Mouse (Mus musculus) fat pad, adult 2 months (tissue): ENCODE measurements around the gene Mcm3ap.
A peak's percentile ranks its signal among the peaks of the same experiment; 100 is the strongest.

Source experiments
- DNase-seq: peaks from one replicate; pipeline ENCODE4 v3.0.0-alpha.2; 2011; ENCODE audit warnings: low read depth, low spot score; ENCODE audit errors: extremely low read depth

The Mcm3ap gene

DNA sequence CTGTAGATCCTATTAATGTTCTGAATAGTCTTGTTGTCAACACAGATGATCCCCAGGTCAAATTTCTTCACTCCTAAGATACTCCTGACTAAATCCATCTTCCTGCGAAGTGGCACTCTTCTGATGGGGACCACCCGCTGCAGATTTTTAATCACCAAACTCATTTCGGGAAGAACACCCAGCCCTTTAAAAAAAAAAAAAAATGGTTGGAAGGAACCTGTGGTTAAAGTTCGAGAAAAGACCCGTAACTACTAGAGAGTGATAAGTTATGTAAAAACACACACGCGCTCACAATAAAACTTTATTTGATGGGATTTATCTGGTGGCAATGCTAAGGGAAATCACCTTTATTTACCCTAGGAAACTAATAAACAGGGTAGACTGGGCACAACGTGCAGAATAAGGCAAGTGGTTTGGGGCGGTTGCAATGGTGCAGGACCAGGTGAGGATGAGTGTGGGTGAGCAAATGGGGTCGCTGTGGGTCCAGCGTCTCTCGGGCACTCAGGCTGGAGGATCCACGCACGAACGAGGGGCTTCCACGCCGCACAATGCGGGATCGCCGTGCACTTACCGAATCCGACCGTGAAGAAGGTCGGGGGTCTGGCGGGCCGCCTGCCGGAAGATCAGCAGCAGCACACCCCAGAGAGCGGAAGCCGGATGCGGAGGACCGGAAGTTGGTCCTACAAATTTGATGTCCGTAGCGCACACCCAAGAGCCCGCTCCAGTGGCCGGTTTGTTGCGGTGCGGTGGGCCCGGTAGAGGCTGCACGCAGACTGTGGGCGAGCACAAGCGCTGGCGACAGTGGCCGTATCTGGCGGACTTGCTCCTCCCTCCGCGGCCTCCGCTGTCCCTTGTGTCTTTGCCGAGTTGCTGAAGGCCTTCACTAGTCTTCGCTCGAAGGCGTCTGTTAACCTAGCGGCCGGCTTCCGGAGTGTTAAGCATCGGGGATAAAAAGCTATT, at the start of gene Mcm3ap, which contains the start of gene Ybey:
Mcm3ap (plus strand) TSS at position 725 of the 960 bp plus-strand sequence.
Ybey (minus strand) TSS at position 912 of the 960 bp plus-strand sequence.
- no peak for DNase-seq

DNA sequence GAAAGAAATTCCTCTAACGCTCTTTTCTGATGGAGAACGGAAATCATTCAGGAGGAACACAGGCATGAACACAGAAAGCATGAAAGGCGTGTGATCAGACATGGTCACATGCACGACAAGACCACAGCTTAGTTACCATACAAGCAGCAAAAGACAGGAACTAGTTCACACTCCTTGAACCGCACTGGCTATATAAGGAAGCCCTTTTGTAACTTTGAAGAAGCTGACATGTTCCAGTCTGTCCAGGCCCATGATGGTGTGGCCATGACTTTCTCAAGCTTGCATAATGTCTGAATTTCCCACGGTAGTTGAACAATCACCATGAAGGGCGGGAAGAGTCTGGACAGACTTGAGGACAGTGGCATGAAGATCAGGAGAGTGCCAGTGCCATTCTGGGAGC, 43.1 kb upstream of the Mcm3ap start:
- no peak for DNase-seq

GRCm38 (mm10) chr10:76433925-76434324, 34.8 kb upstream of the Mcm3ap start:
- no peak for DNase-seq

- no peak for DNase-seq
Measured at GRCm38 (mm10) chr10:76439107-76439890, 29.4 kb upstream of the Mcm3ap start.

DNA sequence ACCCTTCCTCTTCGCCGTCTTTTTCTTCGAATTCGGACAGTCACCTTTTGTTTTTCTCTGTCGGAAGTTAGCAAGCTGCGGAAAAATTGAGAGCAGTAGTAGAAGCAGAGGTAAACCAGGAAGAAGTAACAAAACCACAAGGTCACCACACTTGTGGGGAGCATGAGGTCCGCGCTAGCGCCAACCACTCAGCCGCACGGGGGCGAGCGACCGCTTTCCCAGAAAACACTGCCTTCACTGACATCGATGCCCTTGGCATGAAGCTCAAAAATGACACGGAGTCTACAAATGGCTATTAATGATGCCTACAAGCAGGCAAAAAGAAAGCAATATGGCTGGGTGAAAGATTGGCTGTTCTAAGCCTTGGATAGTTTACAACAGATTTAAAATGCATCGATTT, 28.4 kb upstream of the Mcm3ap start, which contains the start of gene AC141477.1:
AC141477.1 (minus strand) TSS at position 164 of the 400 bp plus-strand sequence.
- no peak for DNase-seq

- DNase-seq: peak; percentile 43
Measured at GRCm38 (mm10) chr10:76442178-76443088, 26.3 kb upstream of the Mcm3ap start, which contains the start of gene Pcnt. Gene Pcnt (minus strand): TSS chr10:76442786.

GRCm38 (mm10) chr10:76445996-76446681, 22.6 kb upstream of the Mcm3ap start:
- no peak for DNase-seq

DNA sequence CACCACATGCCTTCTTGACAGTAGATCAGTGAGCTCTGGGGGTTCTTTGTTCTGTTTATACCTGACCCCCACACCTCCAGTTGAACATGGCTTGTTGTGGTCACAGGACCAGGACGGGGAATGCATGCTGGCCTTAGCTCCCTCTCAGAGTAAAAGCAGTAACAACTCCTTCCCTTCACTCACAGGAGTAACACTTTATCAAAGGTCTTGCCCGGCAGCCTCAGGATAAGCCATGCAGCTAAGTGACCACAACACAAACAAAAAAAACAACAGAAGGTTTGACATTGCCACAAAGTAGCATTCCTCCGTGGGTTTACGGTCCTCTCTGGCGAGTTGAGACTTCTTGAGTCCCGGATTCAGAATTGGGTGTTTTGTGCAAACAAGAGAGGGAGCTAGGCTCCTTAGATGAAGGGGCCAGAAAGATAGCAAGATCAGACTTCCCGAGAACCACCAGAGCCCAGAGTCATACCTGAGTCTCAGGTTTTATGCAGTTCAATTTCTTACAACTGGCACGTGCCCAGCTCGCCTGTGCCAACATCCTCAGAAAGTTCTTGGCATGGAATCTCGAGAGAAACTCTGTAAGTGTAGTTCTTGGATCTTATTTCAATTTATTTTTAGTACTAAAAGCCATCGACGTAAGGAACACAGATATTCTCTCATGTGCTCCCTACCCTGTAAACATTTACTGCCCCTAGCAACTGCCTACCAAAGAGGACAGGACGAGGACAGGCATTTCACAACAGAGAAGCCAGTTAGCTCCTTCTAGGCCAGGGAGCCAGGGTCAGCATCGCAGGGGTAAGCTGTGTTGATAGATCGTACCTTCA, 21.1 kb upstream of the Mcm3ap start:
- no peak for DNase-seq

DNA sequence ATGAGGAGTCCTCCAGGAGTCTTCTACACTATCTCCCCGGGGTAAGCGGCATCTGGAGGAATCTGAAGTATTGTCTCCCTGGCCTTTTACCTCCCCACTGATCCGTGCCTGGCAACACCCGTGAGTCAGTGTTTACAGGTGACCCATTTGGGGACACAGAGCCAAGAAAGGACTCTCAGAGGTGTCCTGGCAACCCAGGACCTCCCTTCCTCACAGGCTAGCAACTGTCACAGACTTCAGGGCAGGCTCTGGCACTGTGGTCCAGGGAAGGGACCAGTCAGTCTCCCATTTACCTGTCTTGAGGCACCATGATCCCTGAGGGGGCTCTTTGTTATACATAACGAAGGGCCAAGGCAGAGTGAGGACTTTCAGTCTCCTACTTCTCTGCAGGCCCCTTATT, 19.9 kb upstream of the Mcm3ap start, which contains the start of gene 2610028H24Rik:
2610028H24Rik (plus strand) TSS at position 231 of the 400 bp plus-strand sequence.
- no peak for DNase-seq

- DNase-seq: no peak
Measured at GRCm38 (mm10) chr10:76455289-76455688, 13.4 kb upstream of the Mcm3ap start.

GRCm38 (mm10) chr10:76461255-76461654, 7.5 kb upstream of the Mcm3ap start:
- no peak for DNase-seq

- DNase-seq: no peak
Measured at GRCm38 (mm10) chr10:76462312-76462711, 6.4 kb upstream of the Mcm3ap start.

- no peak for DNase-seq
Measured at GRCm38 (mm10) chr10:76462721-76463120, 6.0 kb upstream of the Mcm3ap start.

GRCm38 (mm10) chr10:76473759-76474158, 5.0 kb downstream of the Mcm3ap start:
- DNase-seq: no peak

- DNase-seq: no peak
Measured at GRCm38 (mm10) chr10:76480851-76481250, 12.1 kb downstream of the Mcm3ap start.

GRCm38 (mm10) chr10:76481480-76481879, 12.8 kb downstream of the Mcm3ap start:
- no peak for DNase-seq

- no peak for DNase-seq
Measured at GRCm38 (mm10) chr10:76486302-76486701, 17.6 kb downstream of the Mcm3ap start.

- DNase-seq: no peak
Measured at GRCm38 (mm10) chr10:76488265-76488664, 19.5 kb downstream of the Mcm3ap start.

GRCm38 (mm10) chr10:76489205-76489604, 20.5 kb downstream of the Mcm3ap start:
- no peak for DNase-seq
